Mouse (Mus musculus): ENCODE measurements around the gene 1700030J22Rik. TPM values are rescaled to one million over a fixed set of nuclear protein-coding genes. Genes with fewer than 3 reads are reported as not detected.

Gene 1700030J22Rik
- polyA plus RNA-seq (2015; fragmentation: Nextera tagmentation; extraction: Ambion mirVana), result 2.0 and 2.6 TPM in 2 replicates

DNA sequence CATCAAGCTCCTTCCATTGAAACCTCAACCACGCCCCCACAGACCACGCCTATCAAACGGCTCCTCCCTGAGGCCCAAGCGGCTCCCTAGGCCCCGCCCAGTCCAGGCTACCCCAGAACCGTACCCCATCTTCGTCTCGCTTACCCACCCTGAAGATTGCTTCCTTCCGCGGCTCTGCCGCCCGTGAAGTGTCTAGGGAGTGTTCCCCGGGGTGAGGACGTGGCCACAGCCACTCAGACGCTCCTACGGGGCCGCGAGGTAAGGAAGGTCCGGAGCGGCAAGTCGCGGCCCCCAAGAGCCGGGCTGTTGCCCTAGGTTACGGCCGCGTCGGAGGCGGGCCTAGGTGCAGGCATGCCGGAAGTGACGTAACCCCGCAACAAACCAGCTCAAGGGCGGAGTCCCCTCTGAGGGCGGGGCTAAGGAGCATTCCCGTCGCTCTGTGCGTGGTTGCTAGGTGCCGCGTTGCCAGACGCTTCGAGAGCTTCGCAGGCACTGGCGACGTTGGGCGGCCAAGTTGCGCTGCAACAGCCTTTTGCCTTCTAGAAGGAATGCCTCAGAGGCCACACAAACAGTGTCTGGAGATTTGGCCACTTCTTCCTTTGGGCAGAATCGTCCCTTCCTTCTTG lies at the start of gene 1700030J22Rik:
1700030J22Rik (minus strand) TSS at position 329 of the 626 bp plus-strand sequence.
- WGBS, result under 1% methylated on average over 46 of the region's 46 CpGs
- H3K27me3 ChIP-seq, result no peaks in the 10 kb centered on the region
- H3K27ac ChIP-seq, result no peak within 1 kb of the TSS
- peak within 1 kb of the TSS; percentile 77 for H3K4me2 ChIP-seq (replicated peaks)
- peak within 1 kb of the TSS; percentile 55 for H3K9ac ChIP-seq
- ATAC-seq (ENCODE audit: low FRiP score, low read depth), result peak; percentile 99
- H3K36me3 ChIP-seq, result peaks cover 18% of the 10 kb centered on the region
- H3K4me3 ChIP-seq, result peak within 1 kb of the TSS; percentile 71
- peaks cover 17% of the 10 kb centered on the region for H3K4me1 ChIP-seq
- H3K9me3 ChIP-seq, result no peaks in the 10 kb centered on the region

GRCm38 (mm10) chr8:117027601-117028000 lies 48.8 kb upstream of the 1700030J22Rik start:
- Histone ChIP-seq H3K27ac (no peak overlapping the region), H3K27me3 (no peaks in the 10 kb centered on the region), H3K4me3 (no peak overlapping the region), H3K4me2 (replicated peaks) (no peak overlapping the region), H3K4me1 (no peaks in the 10 kb centered on the region), H3K9me3 (no peaks in the 10 kb centered on the region), H3K36me3 (no peaks in the 10 kb centered on the region), H3K9ac (no peak overlapping the region)
- WGBS, result 86% methylated on average over 5 of the region's 5 CpGs
- ATAC-seq (ENCODE audit: low FRiP score, low read depth), result no peak

- Histone ChIP-seq H3K4me2 (replicated peaks) (no peak overlapping the region), H3K4me3 (no peak overlapping the region), H3K9ac (no peak overlapping the region), H3K9me3 (no peaks in the 10 kb centered on the region), H3K27ac (no peak overlapping the region), H3K4me1 (no peaks in the 10 kb centered on the region), H3K27me3 (no peaks in the 10 kb centered on the region), H3K36me3 (no peaks in the 10 kb centered on the region)
- 73% methylated on average over 1 of the region's 1 CpGs for WGBS
- ATAC-seq (ENCODE audit: low FRiP score, low read depth), result no peak
Measured at GRCm38 (mm10) chr8:117022297-117022993, 43.7 kb upstream of the 1700030J22Rik start.

DNA sequence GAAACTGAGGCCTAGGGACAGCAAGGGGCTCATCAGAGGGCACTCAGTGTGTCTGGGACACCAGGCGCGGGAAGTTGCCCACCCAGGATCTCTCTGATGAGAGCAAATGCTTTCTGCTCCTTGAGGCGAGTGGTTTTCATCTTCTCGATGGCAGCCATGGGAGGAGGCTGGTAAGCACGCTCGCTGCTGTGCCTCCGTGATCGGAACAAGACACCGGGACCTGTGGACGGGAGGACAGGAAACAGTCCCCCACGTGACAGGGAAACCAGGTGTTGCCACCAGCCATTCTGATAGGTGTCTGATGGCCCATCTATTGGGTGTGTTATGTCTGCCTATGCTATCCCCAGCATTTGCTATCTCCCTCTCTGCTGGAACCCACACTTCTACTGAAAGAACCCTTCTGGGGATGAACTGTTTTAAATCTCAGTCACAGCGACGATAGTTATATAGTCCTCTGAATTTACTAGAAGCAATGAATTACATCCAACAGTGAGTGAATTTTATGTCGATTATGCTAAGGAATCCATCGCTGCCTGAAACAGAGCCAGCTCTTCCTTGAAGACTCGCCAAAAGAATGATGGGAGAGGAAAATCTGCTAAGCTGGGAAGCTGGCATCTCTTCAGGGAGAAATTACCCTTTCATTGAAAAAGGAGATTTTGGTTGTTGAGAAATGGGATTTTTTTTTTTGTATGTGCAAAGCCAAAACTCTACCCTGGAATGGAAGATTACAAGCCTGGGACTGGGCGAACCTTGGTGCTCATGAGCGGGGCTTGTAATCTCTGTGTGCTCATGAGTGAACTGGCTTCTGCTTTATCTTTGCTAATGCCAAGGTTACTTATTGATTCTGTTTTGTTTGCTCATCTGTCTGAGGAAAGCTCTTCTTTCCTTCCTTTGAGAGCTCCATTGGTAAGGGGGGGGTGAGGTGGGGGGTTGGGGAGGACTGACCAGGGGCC lies 40.8 kb upstream of the 1700030J22Rik start:
- WGBS, result 75% methylated on average over 18 of the region's 18 CpGs
- H3K4me3 ChIP-seq, result no peak overlapping the region
- no peak for ATAC-seq (ENCODE audit: low FRiP score, low read depth)

DNA sequence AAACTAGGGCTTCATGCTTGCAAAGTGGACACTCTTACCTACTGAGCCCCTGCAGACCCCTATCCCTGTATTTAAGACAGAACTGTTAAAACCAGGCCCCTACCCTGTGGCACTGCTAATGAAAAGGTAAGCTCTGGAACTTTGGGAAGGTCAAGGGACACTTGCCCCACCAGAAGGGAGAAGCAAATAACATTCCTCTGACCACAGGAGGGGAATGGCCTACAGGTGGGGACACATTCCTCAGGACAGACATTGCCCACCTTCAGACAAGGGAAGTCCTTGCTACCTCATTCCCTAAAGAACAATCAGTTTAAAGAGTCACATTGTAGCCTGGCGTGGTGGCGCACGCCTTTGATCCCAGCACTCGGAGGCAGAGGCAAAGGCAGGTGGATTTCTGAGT lies 39.1 kb upstream of the 1700030J22Rik start:
- no peak for ATAC-seq (ENCODE audit: low FRiP score, low read depth)
- no peaks in the 10 kb centered on the region; the same call in 1 of the 2 replicates for H3K9me3 ChIP-seq
- H3K4me1 ChIP-seq, result no peaks in the 10 kb centered on the region
- no peak overlapping the region for H3K9ac ChIP-seq
- 83% methylated on average over 4 of the region's 4 CpGs for WGBS
- no peak overlapping the region for H3K4me2 ChIP-seq (replicated peaks)
- no peaks in the 10 kb centered on the region for H3K27me3 ChIP-seq
- H3K27ac ChIP-seq, result no peak overlapping the region
- no peak overlapping the region for H3K4me3 ChIP-seq
- H3K36me3 ChIP-seq, result no peaks in the 10 kb centered on the region

More for the DNA sequence above, 40.8 kb upstream of the 1700030J22Rik start:
- Histone ChIP-seq H3K27ac (no peak overlapping the region), H3K4me1 (no peaks in the 10 kb centered on the region), H3K9me3 (no peaks in the 10 kb centered on the region; the same call in 1 of the 2 replicates), H3K36me3 (no peaks in the 10 kb centered on the region), H3K9ac (no peak overlapping the region), H3K4me2 (replicated peaks) (no peak overlapping the region), H3K27me3 (no peaks in the 10 kb centered on the region)

- Histone ChIP-seq H3K4me1 (no peaks in the 10 kb centered on the region), H3K4me3 (no peak overlapping the region), H3K27ac (no peak overlapping the region), H3K27me3 (no peaks in the 10 kb centered on the region), H3K9ac (no peak overlapping the region), H3K9me3 (no peaks in the 10 kb centered on the region; the same call in 1 of the 2 replicates), H3K36me3 (no peaks in the 10 kb centered on the region), H3K4me2 (replicated peaks) (no peak overlapping the region)
- no peak for ATAC-seq (ENCODE audit: low FRiP score, low read depth)
- WGBS, result 59% methylated on average over 8 of the region's 8 CpGs
Measured at GRCm38 (mm10) chr8:117017006-117017405, 38.2 kb upstream of the 1700030J22Rik start.

DNA sequence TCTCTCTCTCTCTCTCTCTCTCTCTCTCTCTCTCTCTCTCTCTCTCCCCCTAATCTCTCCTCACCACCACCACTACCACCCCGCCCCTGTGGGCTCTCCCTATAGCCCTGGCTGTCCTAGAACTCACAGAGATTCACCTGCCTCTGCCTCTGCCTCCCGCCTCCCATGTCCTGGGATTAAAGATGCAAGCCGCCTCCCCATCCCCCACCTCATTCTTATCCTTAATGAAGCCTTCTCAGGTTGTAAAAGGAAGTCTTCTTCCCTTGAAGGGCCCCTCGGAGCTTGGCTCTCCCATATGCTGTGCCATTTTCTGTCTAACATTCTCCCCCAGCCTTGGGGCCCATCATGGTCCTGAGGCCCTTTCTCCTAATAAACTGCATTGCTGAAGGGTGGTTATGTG lies 36.9 kb upstream of the 1700030J22Rik start:
- WGBS, result 57% methylated on average over 4 of the region's 4 CpGs
- Histone ChIP-seq H3K27ac (no peak overlapping the region), H3K4me2 (replicated peaks) (no peak overlapping the region), H3K9me3 (no peaks in the 10 kb centered on the region; the same call in 1 of the 2 replicates), H3K4me3 (no peak overlapping the region), H3K4me1 (no peaks in the 10 kb centered on the region), H3K27me3 (no peaks in the 10 kb centered on the region), H3K9ac (no peak overlapping the region), H3K36me3 (no peaks in the 10 kb centered on the region)
- no peak for ATAC-seq (ENCODE audit: low FRiP score, low read depth)

DNA sequence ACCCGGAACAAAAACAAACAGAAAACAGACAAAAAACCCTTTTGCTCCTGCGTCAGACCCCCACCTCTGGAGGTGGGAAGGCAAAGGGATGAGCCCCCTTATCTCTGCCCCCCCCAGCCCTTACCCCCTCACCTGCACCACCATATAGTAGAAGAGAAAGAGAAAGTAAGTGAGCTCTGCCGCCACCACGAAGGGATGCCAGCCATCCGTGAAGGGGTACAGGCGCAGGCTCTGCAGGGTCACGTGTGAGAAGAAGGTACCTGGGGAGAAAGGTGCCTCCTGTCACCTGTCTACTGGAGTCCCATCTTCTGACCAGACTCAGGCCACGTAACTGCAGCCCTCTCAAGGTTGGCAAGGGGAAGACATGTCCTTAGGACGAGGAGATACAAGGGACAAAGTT lies 32.6 kb upstream of the 1700030J22Rik start:
- H3K9ac ChIP-seq, result no peak overlapping the region
- no peaks in the 10 kb centered on the region for H3K4me1 ChIP-seq
- no peak overlapping the region for H3K4me3 ChIP-seq
- no peaks in the 10 kb centered on the region; the same call in 1 of the 2 replicates for H3K9me3 ChIP-seq
- no peaks in the 10 kb centered on the region for H3K27me3 ChIP-seq
- no peak overlapping the region for H3K4me2 ChIP-seq (replicated peaks)
- no peak overlapping the region for H3K27ac ChIP-seq
- H3K36me3 ChIP-seq, result no peaks in the 10 kb centered on the region
- no peak for ATAC-seq (ENCODE audit: low FRiP score, low read depth)
- 85% methylated on average over 9 of the region's 9 CpGs for WGBS

- WGBS, result 54% methylated on average over 11 of the region's 11 CpGs
- Histone ChIP-seq H3K27me3 (no peaks in the 10 kb centered on the region), H3K4me2 (replicated peaks) (peak overlapping the region; percentile 76), H3K4me3 (peak overlapping the region; percentile 74), H3K9ac (peak overlapping the region; percentile 52; the same call in 1 of the 2 replicates), H3K27ac (peak overlapping the region; percentile 39), H3K9me3 (no peaks in the 10 kb centered on the region), H3K4me1 (peaks cover 13% of the 10 kb centered on the region), H3K36me3 (0 out of 2 replicates have a peak, but pooled peaks cover 3% of the 10 kb centered on the region)
- no peak for ATAC-seq (ENCODE audit: low FRiP score, low read depth)
Measured at GRCm38 (mm10) chr8:116994016-116994716, 15.4 kb upstream of the 1700030J22Rik start.

DNA sequence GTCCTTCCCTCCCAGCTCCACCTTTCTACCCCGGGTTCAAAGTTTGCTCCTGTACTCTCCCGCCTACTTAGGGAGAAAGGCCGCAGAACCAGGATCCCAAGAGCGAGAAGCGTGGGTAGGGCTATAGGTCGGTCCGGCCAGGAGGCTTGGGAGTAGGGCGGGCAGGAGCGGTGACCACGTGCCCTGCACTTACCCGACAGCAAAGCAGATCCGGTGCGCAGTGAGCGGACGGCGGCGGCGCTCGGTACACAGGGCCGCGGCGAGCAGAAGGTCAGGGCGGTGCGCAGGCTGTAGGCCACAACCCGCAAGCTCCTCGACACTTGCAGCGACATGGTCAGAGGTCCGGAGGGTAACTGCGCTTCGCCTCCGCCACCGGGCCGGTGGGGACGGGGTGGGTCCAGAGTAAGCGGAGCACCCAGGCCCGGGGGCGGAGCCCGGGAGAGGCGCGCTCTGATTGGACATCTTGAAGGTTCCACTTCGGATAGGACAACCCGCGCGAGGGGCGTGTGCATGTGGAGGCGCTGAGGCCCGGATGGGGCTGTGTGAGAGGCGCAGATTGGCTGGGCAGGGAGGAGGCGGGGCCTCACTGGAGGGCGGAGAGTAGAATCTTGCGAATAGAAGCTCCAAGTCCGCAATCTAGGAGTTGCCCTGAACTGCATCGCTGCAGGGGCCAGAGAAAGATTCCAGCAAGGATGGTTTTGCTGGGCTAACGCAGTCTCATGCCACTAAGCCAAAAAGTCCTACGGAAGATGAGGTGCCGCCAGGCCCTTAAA lies 14.5 kb upstream of the 1700030J22Rik start, which contains the start of gene Gcsh:
Gcsh (minus strand) TSS at position 443 of the 773 bp plus-strand sequence.
- H3K9ac ChIP-seq, result peak within 1 kb of the TSS; percentile 69
- H3K36me3 ChIP-seq, result peaks cover 4% of the 10 kb centered on the region
- H3K4me2 ChIP-seq (replicated peaks), result peak within 1 kb of the TSS; percentile 76
- no peaks in the 10 kb centered on the region for H3K27me3 ChIP-seq
- peak; percentile 100 for ATAC-seq (ENCODE audit: low FRiP score, low read depth)
- no peaks in the 10 kb centered on the region for H3K9me3 ChIP-seq
- peaks cover 13% of the 10 kb centered on the region for H3K4me1 ChIP-seq
- peak within 1 kb of the TSS; percentile 39 for H3K27ac ChIP-seq
- under 1% methylated on average over 55 of the region's 56 CpGs for WGBS
- H3K4me3 ChIP-seq, result peak within 1 kb of the TSS; percentile 74

Data from limb, embryonic 13.5 days (tissue).